Mouse (Mus musculus) heart, postnatal 25 days (tissue): ENCODE results near the gene Ecsit. TPM values are rescaled to one million over a fixed set of nuclear protein-coding genes. Genes with fewer than 3 reads are reported as not detected.

ENCODE experiments used
- DNase-seq: peaks from one replicate; pipeline ENCODE4 v3.0.0; 2022; ENCODE audit warnings: low spot score
- intact Hi-C: fragments of 180-260 bp; cut with DNase I; formaldehyde crosslinking; loops from one replicate; pipeline ENCODE4 v1.15.1; 2025
- total RNA-seq, 2 experiments: library from RNA; stranded (reverse); gene quantifications; 2 replicates each; pipeline ENCODE4 v1.2.3; 2021

The Ecsit gene
- total RNA-seq, 2 experiments from 2014 or later, result 103 TPM

GRCm38 (mm10) chr9:22056303-22056910 lies 28.8 kb downstream of the Ecsit start:
- no peak for DNase-seq
- intact Hi-C loops, result no loop called here

- intact Hi-C loops, result no loop called here
Measured at GRCm38 (mm10) chr9:22055713-22056112, 29.5 kb downstream of the Ecsit start.

DNA sequence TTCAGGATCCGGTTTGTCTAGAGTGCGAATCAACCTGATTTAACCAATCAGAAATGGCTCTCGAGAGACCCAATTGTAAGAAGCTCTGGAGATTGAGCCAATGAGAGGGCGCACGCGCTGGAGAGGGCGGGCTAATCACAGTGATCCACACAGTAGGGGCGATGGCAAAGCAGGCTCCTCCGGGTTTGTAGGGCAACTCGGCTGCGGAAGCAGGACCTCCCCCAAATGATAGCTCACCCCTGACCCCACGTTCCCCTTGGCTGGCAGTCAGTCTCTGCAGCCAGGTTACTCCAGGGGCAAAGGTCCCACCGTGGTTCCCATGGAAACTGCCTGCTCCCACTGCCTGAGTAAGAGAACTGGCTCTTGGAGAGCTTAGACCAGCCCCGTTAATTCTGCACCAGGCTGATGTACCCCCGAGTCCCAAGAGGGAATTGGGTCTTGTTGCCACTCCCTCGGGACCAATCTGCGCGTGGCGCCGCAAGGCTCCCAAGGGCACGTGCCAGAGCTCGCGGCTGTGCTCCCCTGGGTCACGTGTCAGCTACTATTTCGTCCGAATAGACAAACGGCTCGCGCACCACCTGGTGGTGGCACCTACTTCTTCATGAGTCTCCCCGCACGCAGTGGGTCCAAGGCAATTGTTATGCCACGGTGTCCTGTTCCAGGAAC lies 30.7 kb downstream of the Ecsit start:
- no peak for DNase-seq
- intact Hi-C loops, result no loop called here

More at GRCm38 (mm10) chr9:22055713-22056112, 29.5 kb downstream of the Ecsit start:
- no peak for DNase-seq

- intact Hi-C loops, result no loop called here
- DNase-seq, result no peak
Measured at GRCm38 (mm10) chr9:22053657-22054056, 31.6 kb downstream of the Ecsit start.

GRCm38 (mm10) chr9:22051958-22052254 lies 33.3 kb downstream of the Ecsit start, which contains the start of gene Elavl3:
Elavl3 (minus strand) TSS chr9:22052023.
- no peak for DNase-seq
- intact Hi-C loops, result no loop called here

DNA sequence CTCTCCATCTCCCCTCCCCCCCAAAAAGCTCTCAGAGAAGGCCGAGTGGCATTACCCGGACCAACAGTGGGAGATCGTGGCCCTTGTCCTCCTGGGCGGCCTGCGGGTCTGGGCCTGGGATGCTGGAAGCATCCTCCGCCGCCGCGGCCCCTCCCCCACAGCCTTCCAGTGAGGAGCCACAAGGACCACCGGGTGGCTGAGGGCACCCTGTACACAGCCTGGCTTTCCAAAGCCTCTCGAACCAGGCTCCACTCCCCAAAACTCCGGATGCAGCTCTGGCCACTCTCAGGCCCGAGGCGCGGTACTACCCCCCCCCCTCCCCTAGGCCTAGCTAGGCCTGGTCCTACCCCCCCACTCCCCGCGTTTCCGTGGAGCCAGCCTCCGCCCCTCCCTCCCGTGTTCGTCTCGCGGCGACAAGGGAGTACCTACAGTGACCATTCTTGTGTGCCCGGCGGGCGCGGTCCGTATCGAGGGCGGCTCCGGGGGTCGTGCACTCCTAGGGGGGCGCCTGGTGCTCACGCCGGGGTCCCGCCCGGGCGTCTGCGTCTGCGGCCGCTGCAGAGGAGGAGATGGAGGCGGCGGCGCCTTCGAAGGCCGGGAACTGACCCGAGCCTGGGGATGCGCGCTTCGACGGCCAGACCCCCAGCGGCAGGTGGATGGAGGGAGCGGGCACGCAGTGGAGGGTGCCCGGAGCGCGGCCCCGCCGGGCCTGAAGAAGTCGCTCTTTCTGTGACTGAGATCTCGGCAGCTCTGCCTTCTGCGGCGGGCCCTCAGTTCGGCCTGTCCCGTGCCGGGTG lies 33.9 kb downstream of the Ecsit start:
- DNase-seq, result no peak
- intact Hi-C loops, result no loop called here

GRCm38 (mm10) chr9:22050351-22050889 lies 34.8 kb downstream of the Ecsit start:
- intact Hi-C loops, result no loop called here
- no peak for DNase-seq

DNA sequence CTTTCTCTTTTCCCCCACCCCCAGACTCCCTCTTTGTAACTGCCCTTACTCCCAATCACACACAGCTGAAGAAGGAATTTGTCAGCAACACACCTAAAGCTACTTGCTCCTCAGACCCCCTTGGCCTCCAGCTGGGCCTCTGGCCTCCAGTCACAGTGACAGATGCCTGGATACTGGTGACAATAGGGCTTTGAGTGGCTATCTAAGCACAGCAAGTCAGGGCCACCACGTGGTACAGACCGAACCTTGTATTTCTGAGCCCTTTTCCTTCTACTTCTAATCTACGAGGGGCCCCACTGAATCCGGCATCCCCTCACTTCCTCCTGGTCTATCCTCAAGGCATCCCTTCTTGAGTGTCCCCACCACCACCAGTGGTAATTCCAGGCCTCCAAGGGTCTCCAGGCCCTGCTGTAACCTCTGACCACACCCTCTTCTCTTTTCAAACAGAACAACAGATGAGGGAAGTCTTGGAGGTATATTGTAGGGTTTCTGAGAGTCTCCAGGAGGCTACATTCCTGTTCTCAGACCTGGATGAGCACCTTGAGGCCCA lies 35.4 kb downstream of the Ecsit start:
- intact Hi-C loops, result no loop called here

GRCm38 (mm10) chr9:22049315-22049714 lies 35.9 kb downstream of the Ecsit start:
- no peak for DNase-seq
- intact Hi-C loops, result no loop called here

More for the DNA sequence above, 35.4 kb downstream of the Ecsit start:
- no peak for DNase-seq

- intact Hi-C loops, result no loop called here
- DNase-seq, result no peak
Measured at GRCm38 (mm10) chr9:22047329-22047728, 37.9 kb downstream of the Ecsit start.

DNA sequence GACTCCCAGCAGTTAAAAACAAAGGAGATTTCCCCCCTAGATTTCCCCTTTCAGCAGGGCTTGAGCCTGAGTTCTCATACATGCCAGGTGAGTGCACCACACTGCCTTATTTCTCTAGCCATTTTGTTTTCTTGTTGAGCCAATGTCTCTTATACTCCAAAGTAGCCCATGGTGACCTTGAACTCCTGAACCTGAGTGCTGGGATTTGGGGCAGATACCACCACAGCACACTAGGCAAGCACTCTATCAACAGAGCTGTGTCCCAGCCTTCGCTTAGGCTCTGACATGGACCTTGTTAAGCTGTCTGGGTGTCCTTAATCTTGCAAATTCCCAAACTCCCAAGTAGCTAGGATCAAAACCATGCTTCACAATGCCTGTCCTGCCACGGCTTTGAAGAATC lies 43.4 kb downstream of the Ecsit start:
- DNase-seq, result no peak
- intact Hi-C loops, result no loop called here

GRCm38 (mm10) chr9:22037826-22038225 lies 47.4 kb downstream of the Ecsit start:
- no peak for DNase-seq
- intact Hi-C loops, result no loop called here

DNA sequence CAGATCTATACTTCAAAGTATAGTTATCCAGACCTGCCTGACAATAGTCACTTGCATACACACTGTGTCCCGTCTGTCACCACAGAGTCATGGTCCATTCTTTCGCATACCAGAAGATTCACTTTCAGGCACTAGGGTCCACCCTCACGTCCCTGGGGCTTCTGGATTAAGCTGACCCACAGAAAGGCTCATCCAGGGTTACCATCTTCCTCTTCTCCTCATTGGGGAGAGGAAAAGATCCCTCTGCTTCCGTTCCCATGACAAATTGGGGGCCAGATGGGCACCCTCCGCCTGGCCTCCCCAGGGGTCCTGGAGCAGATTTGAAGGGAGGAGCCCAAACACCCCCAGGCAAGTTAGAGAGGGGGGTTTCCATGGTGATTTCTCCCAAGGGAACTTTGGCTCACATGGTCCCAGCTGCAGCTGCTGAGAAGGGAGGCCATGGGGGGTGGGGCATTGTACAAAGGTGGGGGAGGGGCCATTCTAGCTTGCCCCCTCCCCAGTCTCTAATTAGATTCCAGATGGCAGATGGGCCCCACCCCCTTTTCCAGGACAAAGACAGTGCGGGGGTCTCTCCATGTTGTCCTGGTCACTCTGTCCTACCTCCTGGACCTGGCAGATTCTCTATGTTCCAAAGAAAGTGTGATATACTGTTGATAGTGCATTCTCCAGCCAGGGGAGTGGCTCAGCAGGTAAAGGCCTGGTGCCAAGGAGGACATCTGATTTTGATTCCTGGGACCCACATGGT lies 49.8 kb downstream of the Ecsit start:
- no peak for DNase-seq
- intact Hi-C loops, result no loop called here

- intact Hi-C loops, result no loop called here
- no peak for DNase-seq
Measured at GRCm38 (mm10) chr9:22030386-22030785, 54.9 kb downstream of the Ecsit start.

GRCm38 (mm10) chr9:22028467-22028866 lies 56.8 kb downstream of the Ecsit start:
- intact Hi-C loops, result no loop called here
- no peak for DNase-seq

- intact Hi-C loops, result no loop called here
- DNase-seq, result no peak
Measured at GRCm38 (mm10) chr9:22024592-22024991, 60.6 kb downstream of the Ecsit start.
